Mouse (Mus musculus): Measurements from ENCODE around the gene Ccr8. TPM values are rescaled to one million over a fixed set of nuclear protein-coding genes. Genes with fewer than 3 reads are reported as not detected.

Ccr8 gene
- polyA plus RNA-seq, 1 experiment from 2014 or later: not detected

- H3K27ac ChIP-seq: peak overlapping the region; percentile 61
Measured at GRCm38 (mm10) chr9:120132980-120133754, 41.3 kb downstream of the Ccr8 start.

GRCm38 (mm10) chr9:120133755-120134475 lies 42.0 kb downstream of the Ccr8 start:
- Histone ChIP-seq H3K27ac (peak overlapping the region; percentile 61; the same call in 1 of the 2 replicates), H3K27me3 (no peaks in the 10 kb centered on the region), H3K4me2 (no peak overlapping the region), H3K9ac (peak overlapping the region; percentile 8; the same call in 1 of the 2 replicates), H3K4me1 (replicated peaks) (peaks cover 35% of the 10 kb centered on the region), H3K36me3 (peaks cover 42% of the 10 kb centered on the region), H3K9me3 (replicated peaks) (no peaks in the 10 kb centered on the region), H3K4me3 (replicated peaks) (no peak overlapping the region)
- ATAC-seq (ENCODE audit: low read depth) (no peak), DNase-seq (no peak)
- WGBS (ENCODE audit: insufficient replicate concordance): 41% methylated on average over 6 of the region's 6 CpGs

More at GRCm38 (mm10) chr9:120132980-120133754, 41.3 kb downstream of the Ccr8 start:
- Histone ChIP-seq H3K27me3 (no peaks in the 10 kb centered on the region), H3K4me3 (replicated peaks) (no peak overlapping the region), H3K9me3 (replicated peaks) (no peaks in the 10 kb centered on the region), H3K4me1 (replicated peaks) (peaks cover 43% of the 10 kb centered on the region), H3K4me2 (no peak overlapping the region), H3K36me3 (peaks cover 48% of the 10 kb centered on the region), H3K9ac (no peak overlapping the region)
- 19% methylated on average over 8 of the region's 8 CpGs for WGBS (ENCODE audit: insufficient replicate concordance)
- DNase-seq (no peak), ATAC-seq (ENCODE audit: low read depth) (peak; percentile 45)

- peaks cover 34% of the 10 kb centered on the region for H3K36me3 ChIP-seq
- H3K27me3 ChIP-seq: no peaks in the 10 kb centered on the region
- H3K4me3 ChIP-seq (replicated peaks): no peak overlapping the region
- H3K4me2 ChIP-seq: no peak overlapping the region
- H3K9ac ChIP-seq: no peak overlapping the region
- ATAC-seq (ENCODE audit: low read depth) (no peak), DNase-seq (no peak)
- 73% methylated on average over 13 of the region's 13 CpGs for WGBS (ENCODE audit: insufficient replicate concordance)
- H3K27ac ChIP-seq: no peak overlapping the region
- H3K4me1 ChIP-seq (replicated peaks): peaks cover 28% of the 10 kb centered on the region
- no peaks in the 10 kb centered on the region for H3K9me3 ChIP-seq (replicated peaks)
Measured at GRCm38 (mm10) chr9:120134529-120135160, 42.7 kb downstream of the Ccr8 start.

GRCm38 (mm10) chr9:120135454-120135853 lies 43.5 kb downstream of the Ccr8 start:
- ATAC-seq (ENCODE audit: low read depth): no peak
- H3K4me2 ChIP-seq: no peak overlapping the region
- H3K4me1 ChIP-seq (replicated peaks): peaks cover 21% of the 10 kb centered on the region
- peak overlapping the region; percentile 29; the same call in 1 of the 2 replicates for H3K27ac ChIP-seq
- H3K36me3 ChIP-seq: peaks cover 26% of the 10 kb centered on the region
- WGBS (ENCODE audit: insufficient replicate concordance): 87% methylated on average over 11 of the region's 11 CpGs
- no peak overlapping the region for H3K4me3 ChIP-seq (replicated peaks)
- no peaks in the 10 kb centered on the region for H3K27me3 ChIP-seq
- no peaks in the 10 kb centered on the region for H3K9me3 ChIP-seq (replicated peaks)
- no peak for DNase-seq
- H3K9ac ChIP-seq: no peak overlapping the region

GRCm38 (mm10) chr9:120140652-120141051 lies 48.7 kb downstream of the Ccr8 start:
- DNase-seq (peak; percentile 57), ATAC-seq (ENCODE audit: low read depth) (peak; percentile 55; the same call in 1 of the 2 replicates)
- Histone ChIP-seq H3K36me3 (no peaks in the 10 kb centered on the region), H3K4me3 (replicated peaks) (no peak overlapping the region), H3K9ac (no peak overlapping the region), H3K27me3 (peaks cover 3% of the 10 kb centered on the region), H3K4me2 (no peak overlapping the region), H3K4me1 (replicated peaks) (no peaks in the 10 kb centered on the region), H3K9me3 (replicated peaks) (no peaks in the 10 kb centered on the region), H3K27ac (no peak overlapping the region)
- WGBS (ENCODE audit: insufficient replicate concordance): 10% methylated on average over 4 of the region's 4 CpGs

GRCm38 (mm10) chr9:120144474-120144873 lies 52.6 kb downstream of the Ccr8 start:
- Histone ChIP-seq H3K27me3 (peaks cover 6% of the 10 kb centered on the region), H3K4me2 (no peak overlapping the region), H3K36me3 (no peaks in the 10 kb centered on the region), H3K27ac (no peak overlapping the region), H3K4me3 (replicated peaks) (no peak overlapping the region), H3K9ac (no peak overlapping the region), H3K4me1 (replicated peaks) (no peaks in the 10 kb centered on the region), H3K9me3 (replicated peaks) (no peaks in the 10 kb centered on the region)
- DNase-seq: no peak
- no peak for ATAC-seq (ENCODE audit: low read depth)
- 74% methylated on average over 13 of the region's 13 CpGs for WGBS (ENCODE audit: insufficient replicate concordance)

Other genes starting within 250 kb of the Ccr8 start
- 22.8 and 27.8 TPM in 2 replicates for gene Wdr48, start 197.2 kb upstream of the Ccr8 start, polyA plus RNA-seq (2015; fragmentation: Nextera tagmentation; extraction: Ambion mirVana)
- gene Gorasp1, start 154.5 kb upstream of the Ccr8 start, polyA plus RNA-seq (2015; fragmentation: Nextera tagmentation; extraction: Ambion mirVana): 10.4 and 12.6 TPM in 2 replicates
- gene Ttc21a, start 154.5 kb upstream of the Ccr8 start, polyA plus RNA-seq (2015; fragmentation: Nextera tagmentation; extraction: Ambion mirVana): 0.08 and 0.09 TPM in 2 replicates
- 1.2 and 1.3 TPM in 2 replicates for gene Csrnp1, start 107.5 kb upstream of the Ccr8 start, polyA plus RNA-seq (2015; fragmentation: Nextera tagmentation; extraction: Ambion mirVana)
- 0.01 and 0.14 TPM in 2 replicates for gene Xirp1, start 68.5 kb upstream of the Ccr8 start, polyA plus RNA-seq (2015; fragmentation: Nextera tagmentation; extraction: Ambion mirVana)
- 3.5 and 4.3 TPM in 2 replicates for gene Cx3cr1, start 22.2 kb upstream of the Ccr8 start, polyA plus RNA-seq (2015; fragmentation: Nextera tagmentation; extraction: Ambion mirVana)
- gene Slc25a38, start 18.3 kb downstream of the Ccr8 start, polyA plus RNA-seq (2015; fragmentation: Nextera tagmentation; extraction: Ambion mirVana): 137 and 138 TPM in 2 replicates
- gene Rpsa, start 35.6 kb downstream of the Ccr8 start, polyA plus RNA-seq (2015; fragmentation: Nextera tagmentation; extraction: Ambion mirVana): 1,061 and 1,158 TPM in 2 replicates
- gene Mobp, start 57.6 kb downstream of the Ccr8 start, polyA plus RNA-seq (2015; fragmentation: Nextera tagmentation; extraction: Ambion mirVana): not detected in 2 replicates
- gene Myrip, start 209.4 kb downstream of the Ccr8 start, polyA plus RNA-seq (2015; fragmentation: Nextera tagmentation; extraction: Ambion mirVana): 0.03 TPM in 1 of 2 replicates, not detected in the other

Data from liver, embryonic 13.5 days (tissue).